Mouse (Mus musculus): ENCODE data around the gene Zbtb12. TPM values are rescaled to one million over a fixed set of nuclear protein-coding genes. Genes with fewer than 3 reads are reported as not detected.

The Zbtb12 gene
- polyA plus RNA-seq, 1 experiment from 2014 or later: 3.0 TPM

- Histone ChIP-seq H3K27me3 (ENCODE audit: control insufficient read depth, insufficient read depth, low read length) (no peaks in the 10 kb centered on the region), H3K4me3 (replicated peaks; ENCODE audit: low read length) (peak overlapping the region; percentile 60), H3K9me3 (ENCODE audit: control insufficient read depth, low read length) (no peaks in the 10 kb centered on the region), H3K9ac (peak overlapping the region; percentile 73), H3K4me2 (replicated peaks) (peak overlapping the region; percentile 74), H3K36me3 (replicated peaks; ENCODE audit: control insufficient read depth, insufficient read depth) (peaks cover 35% of the 10 kb centered on the region), H3K4me1 (replicated peaks; ENCODE audit: control insufficient read depth, insufficient read depth, low read length) (peaks cover 7% of the 10 kb centered on the region), H3K27ac (peak overlapping the region; percentile 51; the same call in 1 of the 2 replicates)
- peak; percentile 50 for DNase-seq (ENCODE audit: low spot score)
- 13% methylated on average over 14 of the region's 14 CpGs for WGBS
- peak; percentile 4; the same call in 1 of the 2 replicates for ATAC-seq (ENCODE audit: low FRiP score)
These were observed 52.4 kb downstream of the Zbtb12 start for GRCm38 (mm10) chr17:34931735-34932098.

GRCm38 (mm10) chr17:34932287-34932686 lies 53.0 kb downstream of the Zbtb12 start:
- Histone ChIP-seq H3K9ac (peak overlapping the region; percentile 73), H3K36me3 (replicated peaks; ENCODE audit: control insufficient read depth, insufficient read depth) (peaks cover 41% of the 10 kb centered on the region), H3K4me2 (replicated peaks) (peak overlapping the region; percentile 74), H3K4me1 (replicated peaks; ENCODE audit: control insufficient read depth, insufficient read depth, low read length) (peaks cover 7% of the 10 kb centered on the region), H3K4me3 (replicated peaks; ENCODE audit: low read length) (peak overlapping the region; percentile 60), H3K9me3 (ENCODE audit: control insufficient read depth, low read length) (no peaks in the 10 kb centered on the region), H3K27ac (no peak overlapping the region), H3K27me3 (ENCODE audit: control insufficient read depth, insufficient read depth, low read length) (no peaks in the 10 kb centered on the region)
- DNase-seq (ENCODE audit: low spot score): no peak
- WGBS: 87% methylated on average over 8 of the region's 8 CpGs
- no peak for ATAC-seq (ENCODE audit: low FRiP score)

DNA sequence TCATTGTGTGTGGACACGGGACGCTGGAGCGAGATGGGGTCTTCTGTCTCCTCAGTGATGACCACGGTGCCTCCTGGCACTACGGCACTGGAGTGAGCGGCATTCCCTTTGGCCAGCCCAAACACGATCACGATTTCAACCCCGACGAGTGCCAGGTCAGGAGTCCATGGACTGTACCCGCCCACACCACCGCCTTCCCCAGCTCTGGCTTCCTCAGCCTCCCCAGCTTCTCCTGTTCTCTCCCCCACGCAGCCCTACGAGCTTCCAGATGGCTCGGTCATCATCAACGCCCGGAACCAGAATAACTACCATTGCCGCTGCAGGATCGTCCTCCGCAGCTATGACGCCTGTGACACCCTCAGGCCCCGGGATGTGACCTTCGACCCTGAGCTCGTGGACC lies 54.7 kb downstream of the Zbtb12 start:
- 66% methylated on average over 24 of the region's 24 CpGs for WGBS
- no peak for ATAC-seq (ENCODE audit: low FRiP score)

GRCm38 (mm10) chr17:34934830-34935229 lies 55.5 kb downstream of the Zbtb12 start:
- WGBS: 58% methylated on average over 8 of the region's 8 CpGs
- no peak overlapping the region for H3K27ac ChIP-seq
- H3K27me3 ChIP-seq (ENCODE audit: control insufficient read depth, insufficient read depth, low read length): no peaks in the 10 kb centered on the region
- H3K4me2 ChIP-seq (replicated peaks): no peak overlapping the region
- H3K36me3 ChIP-seq (replicated peaks; ENCODE audit: control insufficient read depth, insufficient read depth): peaks cover 42% of the 10 kb centered on the region
- H3K4me1 ChIP-seq (replicated peaks; ENCODE audit: control insufficient read depth, insufficient read depth, low read length): peaks cover 7% of the 10 kb centered on the region
- ATAC-seq (ENCODE audit: low FRiP score) (no peak), DNase-seq (ENCODE audit: low spot score) (no peak)
- no peak overlapping the region for H3K9ac ChIP-seq
- H3K9me3 ChIP-seq (ENCODE audit: control insufficient read depth, low read length): no peaks in the 10 kb centered on the region
- no peak overlapping the region for H3K4me3 ChIP-seq (replicated peaks; ENCODE audit: low read length)

More for the DNA sequence above, 54.7 kb downstream of the Zbtb12 start:
- H3K4me2 ChIP-seq (replicated peaks): no peak overlapping the region
- peaks cover 7% of the 10 kb centered on the region for H3K4me1 ChIP-seq (replicated peaks; ENCODE audit: control insufficient read depth, insufficient read depth, low read length)
- no peak overlapping the region for H3K27ac ChIP-seq
- no peak overlapping the region for H3K9ac ChIP-seq
- no peak overlapping the region for H3K4me3 ChIP-seq (replicated peaks; ENCODE audit: low read length)
- no peak for DNase-seq (ENCODE audit: low spot score)
- H3K27me3 ChIP-seq (ENCODE audit: control insufficient read depth, insufficient read depth, low read length): no peaks in the 10 kb centered on the region
- no peaks in the 10 kb centered on the region for H3K9me3 ChIP-seq (ENCODE audit: control insufficient read depth, low read length)
- peaks cover 42% of the 10 kb centered on the region for H3K36me3 ChIP-seq (replicated peaks; ENCODE audit: control insufficient read depth, insufficient read depth)

- peaks cover 40% of the 10 kb centered on the region for H3K36me3 ChIP-seq (replicated peaks; ENCODE audit: control insufficient read depth, insufficient read depth)
- no peak overlapping the region for H3K27ac ChIP-seq
These were observed 58.8 kb downstream of the Zbtb12 start for GRCm38 (mm10) chr17:34937960-34938505.

GRCm38 (mm10) chr17:34941344-34942041 lies 62.2 kb downstream of the Zbtb12 start:
- ATAC-seq (ENCODE audit: low FRiP score) (no peak), DNase-seq (ENCODE audit: low spot score) (no peak)
- Histone ChIP-seq H3K9me3 (ENCODE audit: control insufficient read depth, low read length) (no peaks in the 10 kb centered on the region), H3K4me2 (replicated peaks) (peak overlapping the region; percentile 42), H3K36me3 (replicated peaks; ENCODE audit: control insufficient read depth, insufficient read depth) (peaks cover 9% of the 10 kb centered on the region; the same call in 1 of the 2 replicates), H3K4me3 (replicated peaks; ENCODE audit: low read length) (peak overlapping the region; percentile 6; the same call in 1 of the 2 replicates), H3K9ac (peak overlapping the region; percentile 31; the same call in 1 of the 2 replicates), H3K27ac (no peak overlapping the region), H3K27me3 (ENCODE audit: control insufficient read depth, insufficient read depth, low read length) (no peaks in the 10 kb centered on the region), H3K4me1 (replicated peaks; ENCODE audit: control insufficient read depth, insufficient read depth, low read length) (no peaks in the 10 kb centered on the region)
- 9% methylated on average over 15 of the region's 15 CpGs for WGBS

More at GRCm38 (mm10) chr17:34937960-34938505, 58.8 kb downstream of the Zbtb12 start:
- H3K4me3 ChIP-seq (replicated peaks; ENCODE audit: low read length): no peak overlapping the region
- no peaks in the 10 kb centered on the region for H3K27me3 ChIP-seq (ENCODE audit: control insufficient read depth, insufficient read depth, low read length)
- H3K9ac ChIP-seq: no peak overlapping the region
- no peak overlapping the region for H3K4me2 ChIP-seq (replicated peaks)
- DNase-seq (ENCODE audit: low spot score): no peak
- no peaks in the 10 kb centered on the region for H3K4me1 ChIP-seq (replicated peaks; ENCODE audit: control insufficient read depth, insufficient read depth, low read length)
- no peaks in the 10 kb centered on the region for H3K9me3 ChIP-seq (ENCODE audit: control insufficient read depth, low read length)
- WGBS: 87% methylated on average over 6 of the region's 6 CpGs
- ATAC-seq (ENCODE audit: low FRiP score): no peak

DNA sequence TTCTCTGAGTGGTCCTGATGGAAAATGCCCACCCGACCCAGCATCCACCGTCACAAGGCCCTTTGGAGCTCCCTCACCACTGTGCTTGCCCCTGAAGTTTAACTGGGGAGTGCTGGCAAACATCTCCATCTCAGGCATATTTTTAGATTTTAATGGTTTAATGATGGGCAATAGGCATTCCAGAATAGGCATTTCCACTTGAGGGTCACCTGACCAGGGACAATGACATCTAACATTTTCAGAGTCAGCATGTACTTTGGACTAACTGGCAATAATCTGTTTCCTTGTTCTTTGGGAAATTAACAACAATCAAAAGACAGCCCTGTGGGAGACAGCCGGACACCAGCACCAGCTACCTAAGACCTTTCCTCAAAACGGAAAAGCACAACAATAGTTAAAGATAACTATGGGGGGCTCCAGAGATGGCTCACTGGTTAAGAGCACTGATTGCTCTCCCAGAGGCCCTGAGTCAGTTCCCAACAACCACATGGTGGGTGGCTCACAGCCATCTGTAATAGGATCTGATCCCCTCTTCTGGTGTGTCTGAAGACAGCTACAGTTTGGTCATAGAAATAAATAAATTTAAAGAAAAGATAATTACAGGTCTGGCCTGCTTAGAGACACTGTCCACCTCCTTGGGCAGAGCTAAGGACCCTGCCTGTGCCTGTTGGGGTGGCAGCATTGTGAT lies 64.0 kb downstream of the Zbtb12 start:
- no peak for DNase-seq (ENCODE audit: low spot score)
- Histone ChIP-seq H3K4me2 (replicated peaks) (no peak overlapping the region), H3K4me3 (replicated peaks; ENCODE audit: low read length) (no peak overlapping the region), H3K27ac (no peak overlapping the region), H3K9me3 (ENCODE audit: control insufficient read depth, low read length) (no peaks in the 10 kb centered on the region), H3K27me3 (ENCODE audit: control insufficient read depth, insufficient read depth, low read length) (no peaks in the 10 kb centered on the region), H3K4me1 (replicated peaks; ENCODE audit: control insufficient read depth, insufficient read depth, low read length) (no peaks in the 10 kb centered on the region), H3K36me3 (replicated peaks; ENCODE audit: control insufficient read depth, insufficient read depth) (no peaks in the 10 kb centered on the region; the same call in 1 of the 2 replicates), H3K9ac (no peak overlapping the region)
- no peak for ATAC-seq (ENCODE audit: low FRiP score)
- WGBS: 84% methylated on average over 4 of the region's 4 CpGs

GRCm38 (mm10) chr17:34944362-34944761 lies 65.1 kb downstream of the Zbtb12 start:
- no peaks in the 10 kb centered on the region for H3K27me3 ChIP-seq (ENCODE audit: control insufficient read depth, insufficient read depth, low read length)
- H3K9me3 ChIP-seq (ENCODE audit: control insufficient read depth, low read length): no peaks in the 10 kb centered on the region
- no peak overlapping the region for H3K4me2 ChIP-seq (replicated peaks)
- peaks cover 9% of the 10 kb centered on the region for H3K36me3 ChIP-seq (replicated peaks; ENCODE audit: control insufficient read depth, insufficient read depth)
- ATAC-seq (ENCODE audit: low FRiP score) (no peak), DNase-seq (ENCODE audit: low spot score) (no peak)
- no peak overlapping the region for H3K9ac ChIP-seq
- H3K4me3 ChIP-seq (replicated peaks; ENCODE audit: low read length): no peak overlapping the region
- no peak overlapping the region for H3K27ac ChIP-seq
- no peaks in the 10 kb centered on the region for H3K4me1 ChIP-seq (replicated peaks; ENCODE audit: control insufficient read depth, insufficient read depth, low read length)

All from hindbrain, embryonic 14.5 days (tissue).